Mouse (Mus musculus) brain, embryonic 14.5 days (tissue): ENCODE data around the gene Syne4. TPM values are rescaled to one million over a fixed set of nuclear protein-coding genes. Genes with fewer than 3 reads are reported as not detected.

Source experiments
- DNase-seq: peaks from one replicate; pipeline ENCODE4 v3.0.0-alpha.2; 2011; ENCODE audit warnings: low read depth
- CTCF ChIP-seq: fragments of 200-500 bp; IDR thresholded peaks from 2 replicates; pipeline ENCODE4 v1.5.1; 2012; ENCODE audit warnings: inconsistent platforms, mild to moderate bottlenecking, moderate library complexity, borderline replicate concordance; ENCODE audit not compliant: insufficient read depth, insufficient read length; ENCODE audit errors: extremely low read depth
- POLR2A ChIP-seq: fragments of 200-500 bp; IDR thresholded peaks from 2 replicates; pipeline ENCODE4 v1.6.1; 2012; ENCODE audit warnings: mild to moderate bottlenecking, inconsistent platforms, borderline replicate concordance; ENCODE audit not compliant: poor library complexity, insufficient read depth, insufficient read length, severe bottlenecking; ENCODE audit errors: extremely low read depth
- polyA plus RNA-seq: library from polyadenylated mRNA; depleted of rRNA; stranded (reverse); fragments of >200 nt; gene quantifications from 2 replicates; pipeline ENCODE4 v1.2.3, GENCODE M21; 2012

Syne4 gene
- polyA plus RNA-seq, 1 experiment = 28.5 TPM

DNA sequence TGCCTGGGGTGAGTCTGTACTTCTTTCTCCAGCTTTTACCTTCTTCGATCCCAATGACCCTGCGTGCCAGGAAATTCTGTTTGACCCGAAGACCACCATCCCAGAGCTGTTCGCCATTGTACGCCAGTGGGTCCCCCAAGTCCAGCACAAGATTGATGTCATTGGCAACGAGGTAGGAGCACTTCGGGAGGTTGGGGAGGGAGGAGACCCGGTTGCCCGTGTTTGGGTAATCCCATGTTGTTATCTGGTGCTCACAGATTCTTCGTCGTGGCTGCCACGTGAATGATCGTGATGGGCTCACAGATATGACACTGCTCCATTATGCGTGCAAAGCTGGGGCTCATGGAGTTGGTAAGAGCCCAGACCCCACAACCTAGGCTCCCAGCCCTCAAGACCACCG lies 17.8 kb upstream of the Syne4 start:
- no peak for DNase-seq
- no peak for TF ChIP-seq CTCF
- no peak for TF ChIP-seq POLR2A

DNA sequence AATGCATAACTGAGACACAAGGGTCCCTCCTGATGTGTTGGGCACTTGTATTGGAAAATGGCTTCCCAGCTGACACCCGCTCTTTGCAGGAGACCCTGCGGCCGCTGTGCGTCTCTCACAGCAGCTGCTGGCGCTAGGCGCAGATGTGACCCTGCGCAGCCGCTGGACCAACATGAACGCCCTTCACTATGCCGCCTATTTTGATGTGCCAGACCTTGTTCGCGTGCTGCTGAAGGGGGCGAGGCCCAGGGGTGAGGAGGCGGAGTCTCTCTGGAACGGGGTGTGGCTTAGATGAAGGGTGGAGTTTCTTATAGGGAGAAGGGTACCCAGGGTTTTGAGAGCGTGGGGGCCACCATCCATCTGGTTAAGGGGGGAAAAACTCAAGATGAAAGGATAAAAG lies 17.3 kb upstream of the Syne4 start:
- DNase-seq = no peak
- TF ChIP-seq CTCF (no peak), POLR2A (no peak)

DNA sequence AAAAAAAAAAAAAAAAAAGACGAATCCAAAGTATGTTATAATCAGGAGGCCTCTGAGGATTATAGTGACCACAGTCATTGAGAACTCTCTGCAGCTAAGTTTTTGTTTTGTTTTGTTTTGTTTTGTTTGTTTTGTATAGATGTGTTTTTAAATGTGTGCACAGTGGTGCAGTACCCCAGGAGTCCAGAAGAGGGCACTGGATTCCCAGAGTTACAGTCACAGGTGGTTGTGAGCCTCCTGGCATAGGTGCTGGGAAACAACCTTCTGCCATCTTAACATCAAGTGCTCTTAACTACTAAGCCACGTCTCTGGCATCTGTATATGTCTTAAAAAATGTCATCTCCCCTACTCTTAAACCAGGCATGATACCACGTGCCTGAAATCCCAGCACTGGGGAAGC lies 13.7 kb upstream of the Syne4 start:
- peak; percentile 56 for DNase-seq
- peak; percentile 69; the same call in 1 of the 2 replicates for TF ChIP-seq CTCF
- TF ChIP-seq POLR2A = no peak

DNA sequence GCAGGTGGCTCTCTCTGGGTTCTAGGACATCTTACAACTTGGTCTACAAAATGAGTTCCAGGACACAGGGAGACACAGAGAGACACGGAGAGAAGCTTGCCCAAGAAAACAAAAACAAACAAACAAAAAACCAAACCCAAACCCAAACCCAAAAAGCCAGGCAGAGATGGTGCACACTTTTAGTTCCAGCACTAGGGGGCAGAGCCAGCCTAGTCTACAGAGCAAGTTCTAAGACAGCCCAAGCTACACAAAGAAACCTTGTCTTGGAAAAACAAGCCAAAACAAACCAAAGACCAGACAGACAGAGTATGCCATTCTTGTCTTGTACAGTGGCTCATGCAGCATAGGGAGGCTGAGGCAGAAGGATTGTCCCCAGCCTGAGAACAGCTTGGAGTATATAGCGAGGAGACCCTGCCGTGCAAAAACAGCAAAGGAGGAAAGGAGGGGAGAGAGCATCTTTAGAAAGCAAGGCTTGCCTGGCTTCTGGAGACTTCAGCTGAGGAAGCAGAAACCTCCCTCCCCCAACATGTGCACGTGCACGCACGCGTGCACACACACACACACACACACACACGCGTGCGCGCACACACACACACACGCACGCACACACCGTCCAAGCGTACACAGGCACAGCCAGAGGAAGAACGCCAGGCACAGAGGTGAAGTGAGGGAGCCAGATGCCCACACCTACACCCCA lies 8.4 kb upstream of the Syne4 start:
- peak; percentile 48 for DNase-seq
- TF ChIP-seq CTCF (peak; percentile 52; the same call in 1 of the 2 replicates), POLR2A (no peak)

DNA sequence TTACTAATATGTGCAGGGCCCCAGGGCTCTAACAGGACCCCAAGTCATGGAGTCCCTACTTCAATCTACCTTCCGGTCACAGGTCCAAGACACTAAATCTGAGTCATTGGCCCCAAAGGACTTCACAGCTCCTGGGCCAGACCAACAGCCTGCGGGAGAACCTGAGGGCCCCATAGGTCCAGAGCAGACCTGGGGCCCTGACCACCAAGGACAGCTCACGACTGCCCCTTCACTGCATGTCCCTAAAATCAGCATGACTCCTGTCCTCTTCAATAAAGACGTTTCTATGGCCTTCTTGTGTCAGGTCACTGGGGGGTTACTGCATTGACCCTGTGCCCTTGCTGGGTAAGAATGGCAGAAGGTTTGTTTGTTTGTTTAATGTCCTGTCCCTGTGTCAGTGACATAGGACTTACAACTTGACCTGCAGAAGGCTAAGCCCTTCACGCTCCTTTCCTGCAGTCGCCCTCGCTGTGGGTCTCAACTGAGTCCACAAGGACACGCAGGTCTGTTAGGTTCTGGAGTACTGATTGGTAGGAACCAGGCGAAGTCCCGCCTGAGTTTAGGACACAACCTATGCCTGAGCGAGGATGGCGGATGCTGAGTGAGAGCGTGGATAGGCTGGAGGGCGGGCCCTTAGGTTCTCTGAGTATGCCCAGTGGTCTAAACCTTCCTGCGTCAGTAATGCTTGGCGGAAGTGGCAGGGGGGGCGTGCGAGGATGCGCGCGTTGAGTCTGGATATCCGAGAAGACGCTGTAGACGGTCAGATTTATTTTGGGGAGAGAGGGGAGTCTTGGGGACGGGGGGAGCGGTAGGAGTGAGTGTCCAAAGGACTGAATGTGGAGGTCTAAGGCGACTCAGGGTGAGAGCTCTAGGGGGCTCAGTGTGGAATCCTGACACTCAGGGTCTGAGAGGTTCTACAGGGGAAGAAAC lies 6.3 kb upstream of the Syne4 start, which contains the start of gene Alkbh6:
Gene Alkbh6, plus strand, starts transcription at position 642 of the 930 bp plus-strand sequence.
- TF ChIP-seq POLR2A (0 out of 2 replicates have a peak, but pooled peaks have one; percentile 12), CTCF (no peak)
- DNase-seq = peak; percentile 99

DNA sequence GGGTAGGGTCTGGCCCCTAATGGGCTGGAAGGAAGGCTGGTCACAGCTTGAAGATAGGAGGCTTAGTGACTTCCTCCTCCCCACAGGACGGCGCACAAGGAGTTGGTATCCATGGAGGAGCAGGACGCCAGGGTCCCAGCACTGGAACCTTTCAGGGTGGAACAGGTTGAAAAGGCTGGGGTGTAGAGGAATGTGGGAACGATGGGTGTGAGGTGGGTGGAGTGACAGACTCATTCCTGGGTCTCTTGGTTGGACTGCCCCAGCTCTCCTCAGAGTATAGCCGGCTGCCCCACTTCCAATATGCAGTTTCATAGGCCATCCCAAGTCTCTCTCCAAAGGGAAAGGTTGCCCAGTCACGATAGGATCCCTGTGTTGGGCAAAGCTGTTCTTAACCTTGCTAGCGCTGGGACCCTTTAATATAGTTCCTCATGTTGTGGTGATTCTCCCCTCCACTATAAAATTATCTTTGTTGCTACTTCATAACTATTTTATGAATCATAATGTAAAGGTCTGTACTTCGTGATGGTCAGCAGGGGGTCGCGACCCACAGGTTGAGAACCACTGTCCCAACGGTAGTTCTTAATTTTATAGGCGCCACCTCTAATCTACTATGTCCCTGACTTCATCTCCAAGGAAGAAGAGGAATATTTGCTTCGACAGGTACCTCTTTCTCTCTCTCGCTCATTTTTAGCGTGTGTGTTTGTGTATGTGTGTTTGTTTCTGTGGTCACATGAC lies 5.0 kb upstream of the Syne4 start:
- TF ChIP-seq CTCF (no peak), POLR2A (no peak)
- DNase-seq = no peak

DNA sequence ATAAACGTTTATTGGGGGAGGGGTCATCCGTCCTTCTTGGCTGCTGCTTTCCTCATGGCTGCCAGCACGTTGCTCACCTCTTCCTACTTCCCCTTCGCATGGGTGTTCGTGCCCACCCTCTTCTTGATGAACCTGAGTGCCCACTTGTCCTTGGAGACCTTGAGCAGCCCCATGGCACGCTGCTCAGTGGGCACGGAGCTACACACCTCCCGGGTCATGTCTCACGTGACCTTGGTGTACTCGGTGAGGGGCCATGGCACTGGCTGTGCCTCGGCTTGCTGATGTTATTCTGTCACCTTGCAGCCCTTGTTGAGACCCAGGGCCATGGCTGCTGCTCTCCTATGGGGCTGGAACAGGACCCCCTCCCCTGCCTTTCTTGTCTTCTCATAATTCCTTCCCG lies 4.5 kb upstream of the Syne4 start:
- TF ChIP-seq POLR2A (no peak), CTCF (no peak)
- no peak for DNase-seq

DNA sequence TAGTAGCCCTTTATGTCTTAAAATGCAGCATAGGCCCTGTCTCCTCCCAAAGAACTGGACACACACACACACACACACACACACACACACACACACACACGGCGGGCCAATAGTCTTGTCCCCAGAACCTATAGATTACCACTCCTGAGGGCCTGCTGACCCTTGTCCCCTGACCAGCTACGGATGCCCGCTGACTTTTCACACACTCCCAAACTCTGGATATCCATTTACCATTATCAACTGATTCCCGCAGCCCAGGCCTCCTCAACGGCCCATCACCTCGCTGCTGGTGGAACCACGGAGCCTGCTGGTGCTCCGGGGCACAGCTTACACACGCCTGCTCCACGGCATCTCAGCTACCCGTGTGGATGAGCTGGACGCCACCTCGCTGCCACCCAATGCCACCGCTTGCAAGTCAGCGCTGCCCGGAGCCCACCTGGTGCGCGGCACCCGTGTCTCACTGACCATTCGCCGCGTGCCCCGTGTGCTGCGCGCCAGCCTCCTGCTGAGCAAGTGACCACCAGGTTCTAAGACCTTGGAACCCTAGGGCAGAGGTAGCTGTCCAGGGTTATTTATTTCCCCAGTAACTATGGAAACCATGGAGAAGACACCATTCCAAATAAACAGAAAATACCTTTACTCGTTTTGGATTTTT lies 814 bp upstream of the Syne4 start:
- no peak for TF ChIP-seq CTCF
- no peak for TF ChIP-seq POLR2A
- no peak for DNase-seq

DNA sequence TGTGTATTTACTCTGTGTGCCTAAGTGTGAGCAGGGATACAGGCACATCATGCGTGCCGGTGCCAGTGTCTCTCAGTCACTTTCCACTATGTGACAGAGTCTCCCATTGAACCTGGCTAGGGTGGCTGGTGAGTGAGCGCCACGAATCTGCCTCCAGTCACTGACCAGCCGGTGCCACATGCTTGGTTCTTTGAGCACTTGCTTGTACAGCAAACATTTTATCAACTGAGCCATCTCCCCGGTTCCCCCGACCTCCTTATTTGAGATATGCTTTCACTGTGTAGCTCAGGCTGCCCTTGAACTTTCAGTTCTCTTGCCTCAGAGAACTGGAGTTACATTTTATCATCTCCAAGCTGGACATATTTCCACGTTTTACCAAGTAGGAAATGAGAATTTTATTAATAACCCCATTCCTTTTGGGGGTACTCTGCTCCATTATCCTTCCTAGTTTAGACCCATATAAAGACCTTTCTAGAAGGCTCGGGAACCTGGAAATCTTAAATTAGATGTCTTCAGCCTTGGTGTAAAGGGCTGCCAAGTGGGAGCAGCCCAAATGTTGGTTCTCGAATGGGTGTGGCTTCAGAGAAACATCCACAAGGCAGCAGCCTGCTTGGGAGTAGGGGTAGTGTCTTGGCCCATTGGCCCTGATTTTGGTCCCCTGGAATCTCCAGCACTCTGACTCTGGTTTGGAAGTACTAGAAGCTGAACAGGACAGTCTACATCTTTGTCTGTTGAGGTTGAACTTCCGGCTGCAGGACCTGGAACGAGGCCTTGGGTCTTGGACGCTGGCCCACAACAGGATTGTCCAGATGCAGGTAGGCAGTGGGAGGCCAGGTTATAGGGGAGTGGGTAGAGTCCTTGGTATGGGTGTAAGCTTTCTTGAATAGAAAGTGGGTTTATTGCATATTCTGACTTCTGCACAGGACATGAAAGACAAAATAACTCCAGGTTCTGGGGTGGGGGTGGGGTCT lies 1.2 kb downstream of the Syne4 start:
- no peak for DNase-seq
- TF ChIP-seq POLR2A (no peak), CTCF (no peak)
